Mouse (Mus musculus) retina, embryonic 14.5 days (tissue): ENCODE data around the gene Tmem150c.

Experiments used
- DNase-seq: peaks from one replicate; pipeline ENCODE4 v3.0.0-alpha.2; 2015; ENCODE audit warnings: low spot score

Gene Tmem150c

DNA sequence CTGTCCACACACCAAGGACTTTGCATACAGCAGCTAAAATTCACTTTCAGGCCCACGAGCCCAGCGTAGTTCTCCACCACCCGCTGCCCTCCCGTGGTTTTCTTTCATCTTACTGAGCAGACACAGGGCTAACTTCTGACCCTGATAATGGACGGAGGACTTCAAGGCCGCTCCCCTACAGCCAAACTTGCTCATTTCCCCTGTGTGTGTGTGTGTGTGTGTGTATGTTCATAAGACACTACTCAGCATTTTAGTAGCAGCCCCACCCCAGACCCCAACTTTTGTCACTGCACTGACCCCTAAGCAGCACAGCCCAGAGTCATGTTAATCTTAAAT, at the start of gene Tmem150c:
Gene Tmem150c, minus strand, starts transcription at position 171 of the 336 bp plus-strand sequence.
- DNase-seq: peak; percentile 53

DNA sequence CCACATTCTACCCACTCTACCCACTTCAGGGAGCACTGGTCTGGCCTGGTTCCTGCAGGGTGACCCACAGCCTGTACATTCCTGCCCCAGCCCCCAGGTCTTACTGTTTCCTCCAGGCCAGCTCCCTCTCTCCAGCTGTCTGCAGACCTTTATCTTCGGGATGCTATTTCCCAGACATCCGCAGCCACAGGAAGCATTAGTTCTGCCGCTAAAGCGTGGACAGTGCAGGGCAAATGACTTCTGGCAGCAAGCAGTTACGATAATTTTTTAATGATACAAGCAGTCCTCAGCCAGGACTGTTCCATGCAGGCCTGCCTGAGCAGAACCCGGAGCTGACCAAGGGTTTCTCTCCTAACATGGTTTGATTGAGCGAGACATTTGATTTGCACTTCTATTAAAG, 49.5 kb upstream of the Tmem150c start:
- DNase-seq: no peak

DNA sequence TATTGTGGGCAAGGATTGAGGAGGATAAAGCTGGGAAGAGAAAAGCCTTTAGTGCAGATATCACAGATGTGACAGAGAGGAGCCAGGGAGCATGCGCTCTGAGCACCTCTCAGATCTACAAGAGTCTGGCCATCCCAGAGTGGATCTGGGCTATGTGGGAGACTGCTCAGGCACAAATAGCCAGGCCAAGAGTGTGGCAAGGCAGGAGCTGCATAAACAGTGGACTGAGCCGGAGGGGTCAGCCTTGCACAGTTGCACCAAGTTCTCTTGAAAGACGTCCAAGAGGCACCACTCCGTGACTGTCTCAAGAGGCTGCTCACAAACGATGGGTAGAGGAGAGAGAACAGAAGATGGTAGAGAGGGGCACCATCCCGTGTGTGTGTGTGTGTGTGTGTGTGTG, 47.1 kb upstream of the Tmem150c start:
- DNase-seq: no peak

DNA sequence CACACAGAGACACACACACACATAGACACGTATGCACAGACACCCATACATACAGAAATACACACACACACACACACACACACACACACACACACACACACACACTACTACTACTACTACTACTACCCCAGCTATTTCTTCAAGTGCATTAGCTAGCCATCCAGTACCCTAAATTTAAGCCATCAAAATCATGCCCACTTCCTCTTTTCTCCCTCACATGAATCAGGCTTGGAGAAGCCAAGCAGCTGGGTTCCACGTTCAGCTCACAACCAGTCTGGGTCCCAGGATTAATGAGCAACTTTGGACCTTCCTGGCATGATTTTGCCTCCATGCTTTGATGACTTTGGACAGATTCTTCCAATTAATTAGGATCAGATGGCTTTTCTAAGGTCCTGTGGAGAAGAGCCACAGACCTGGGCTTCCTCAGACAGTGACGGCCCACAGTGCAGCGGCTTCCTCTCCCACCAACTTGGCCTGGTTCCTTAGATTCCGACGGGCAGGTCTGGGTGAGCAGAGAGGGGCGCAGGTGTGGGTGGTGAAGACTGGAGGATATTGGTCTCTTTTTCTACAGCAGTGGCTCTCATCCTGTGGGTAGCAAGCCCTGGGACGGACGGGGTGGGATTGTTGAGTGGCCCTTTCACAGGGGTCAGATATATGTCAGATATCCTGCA, 46.0 kb upstream of the Tmem150c start:
- DNase-seq: no peak

DNA sequence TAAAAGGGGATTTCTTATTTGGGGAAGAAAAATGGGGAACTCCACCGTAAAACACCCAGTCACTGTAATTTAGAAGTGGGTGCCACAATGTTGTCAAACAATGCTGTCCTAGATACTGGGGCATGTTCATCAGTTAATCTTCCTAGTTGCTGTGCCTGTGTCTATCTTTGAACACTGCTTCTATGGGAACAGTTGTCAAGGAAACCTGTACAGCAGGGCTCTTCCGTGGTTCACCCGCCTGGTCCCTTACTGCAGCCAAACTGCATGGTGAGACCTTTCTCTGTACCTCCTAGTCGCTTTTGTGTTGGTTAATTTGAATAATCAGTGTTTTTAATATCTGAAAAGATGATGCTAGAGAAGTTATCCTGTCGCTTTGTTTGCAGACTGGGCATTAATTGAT, 41.2 kb upstream of the Tmem150c start:
- peak; percentile 78 for DNase-seq

DNA sequence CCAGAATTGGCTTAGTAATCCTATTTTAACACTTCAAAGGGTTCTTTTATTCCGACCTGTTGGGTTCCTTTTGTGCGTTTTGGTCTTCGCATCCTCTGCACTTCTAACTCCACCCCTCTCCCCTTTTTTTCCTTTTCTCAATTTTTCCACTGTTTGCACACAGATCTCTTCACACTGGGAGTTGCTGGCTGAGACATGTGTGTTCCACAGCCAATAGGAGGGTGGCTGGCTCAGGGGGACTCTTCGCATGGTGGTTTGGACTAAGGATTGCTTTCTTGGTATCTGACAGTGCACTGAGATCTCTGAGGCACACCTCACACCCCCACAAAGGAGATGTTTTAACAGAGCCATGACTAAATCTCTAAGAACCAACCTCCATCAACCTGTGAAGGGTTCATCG, 40.7 kb upstream of the Tmem150c start:
- DNase-seq: no peak

DNA sequence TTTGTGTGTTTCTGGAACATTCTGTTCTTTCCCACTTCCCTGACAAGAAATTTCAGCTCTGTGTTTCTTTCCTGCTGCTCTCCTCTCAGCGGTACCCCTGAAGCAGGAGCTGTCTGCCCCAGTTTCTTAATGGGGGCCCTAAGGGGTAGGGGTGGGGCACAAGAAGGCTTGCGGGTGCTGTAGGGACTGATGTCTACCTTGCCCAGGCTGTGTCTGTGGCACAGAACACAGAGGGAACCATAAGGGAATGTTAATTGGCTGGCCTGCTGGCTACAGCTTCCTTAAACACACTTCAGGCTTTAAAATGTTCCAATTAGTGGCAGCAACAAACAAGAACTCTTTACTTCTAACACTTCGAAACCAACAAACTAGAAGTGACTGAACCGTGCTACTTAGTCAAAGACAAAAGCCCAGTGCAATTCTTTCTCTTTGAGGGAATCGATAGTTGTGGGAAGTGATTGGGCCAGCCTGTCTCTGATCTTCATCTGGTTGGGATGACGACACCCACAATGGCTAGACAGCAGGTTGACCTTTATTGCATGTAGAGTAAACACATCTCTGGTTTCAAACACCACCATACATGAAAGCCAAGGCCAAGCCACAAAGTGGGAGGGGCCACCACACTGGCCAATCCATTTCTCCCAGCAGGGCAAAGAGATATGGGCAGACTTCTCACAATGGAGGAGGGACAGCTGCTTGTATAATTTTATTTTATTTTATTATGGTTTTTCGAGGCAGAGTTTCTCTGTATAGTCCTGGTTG, 39.7 kb upstream of the Tmem150c start:
- DNase-seq: no peak

DNA sequence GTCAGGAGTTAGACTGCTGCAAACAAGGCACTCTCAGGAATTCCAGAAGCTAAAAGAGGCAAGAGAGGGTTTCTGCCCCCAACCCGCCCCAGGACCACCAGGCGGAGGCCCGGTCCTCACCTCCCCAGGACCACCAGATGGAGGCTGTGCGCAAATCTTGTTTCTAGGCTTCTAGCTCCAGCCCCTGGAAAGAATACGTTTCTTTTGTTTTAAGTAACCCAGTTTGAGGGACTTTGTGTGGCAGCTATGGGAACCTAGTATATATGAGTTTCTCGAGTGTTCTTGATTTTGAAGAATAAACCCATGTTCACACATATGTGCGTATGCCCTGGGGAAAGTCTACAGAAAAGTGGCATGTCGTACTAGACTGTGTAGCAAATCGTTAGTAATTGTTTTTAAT, 37.9 kb upstream of the Tmem150c start:
- no peak for DNase-seq

DNA sequence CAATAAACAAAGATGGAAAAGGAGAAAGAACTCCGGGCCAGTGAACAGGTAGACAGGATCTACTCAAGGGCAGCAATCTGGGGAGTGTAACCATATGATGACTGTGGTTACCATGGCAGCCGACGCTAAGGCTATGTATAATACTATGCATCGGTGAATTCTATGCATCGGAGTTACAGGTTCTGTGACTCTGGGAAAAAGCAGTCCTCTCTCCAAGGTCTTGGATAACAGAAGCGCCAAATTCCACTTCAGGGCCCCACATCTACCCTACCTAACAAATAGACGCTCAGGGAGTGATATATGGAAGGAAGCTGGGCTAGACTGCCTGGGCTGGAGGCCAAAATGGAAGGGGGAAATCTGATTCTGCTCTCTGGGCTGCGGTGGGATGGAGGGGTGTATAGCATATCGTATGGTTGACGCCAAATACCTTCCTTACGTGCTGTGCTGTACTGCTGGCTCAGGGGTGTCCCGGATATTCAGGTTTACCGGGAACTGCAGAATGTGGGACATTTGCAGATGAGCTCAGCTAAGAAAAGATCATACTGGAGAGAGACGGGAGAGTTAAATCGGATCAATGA, 37.3 kb upstream of the Tmem150c start:
- DNase-seq: no peak

DNA sequence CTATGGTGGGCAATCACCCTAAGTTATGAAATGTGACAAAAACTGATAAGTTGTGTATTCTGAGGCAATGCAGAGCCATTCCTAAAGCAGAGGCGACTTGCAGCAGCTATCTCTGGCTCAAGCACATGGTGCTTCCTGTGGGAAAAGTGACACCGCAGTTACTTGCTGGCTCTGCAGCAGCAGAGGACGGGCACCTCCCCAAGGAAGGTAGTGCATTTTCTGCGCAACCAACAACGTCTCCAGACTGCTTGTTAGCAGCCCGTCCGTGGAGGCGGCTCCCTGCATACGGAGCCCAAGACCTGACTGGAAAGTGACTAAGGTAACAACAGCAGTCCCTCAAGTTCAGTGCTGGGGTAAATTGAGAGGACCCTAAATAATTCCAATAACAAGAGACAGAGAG, 36.8 kb upstream of the Tmem150c start:
- DNase-seq: no peak

DNA sequence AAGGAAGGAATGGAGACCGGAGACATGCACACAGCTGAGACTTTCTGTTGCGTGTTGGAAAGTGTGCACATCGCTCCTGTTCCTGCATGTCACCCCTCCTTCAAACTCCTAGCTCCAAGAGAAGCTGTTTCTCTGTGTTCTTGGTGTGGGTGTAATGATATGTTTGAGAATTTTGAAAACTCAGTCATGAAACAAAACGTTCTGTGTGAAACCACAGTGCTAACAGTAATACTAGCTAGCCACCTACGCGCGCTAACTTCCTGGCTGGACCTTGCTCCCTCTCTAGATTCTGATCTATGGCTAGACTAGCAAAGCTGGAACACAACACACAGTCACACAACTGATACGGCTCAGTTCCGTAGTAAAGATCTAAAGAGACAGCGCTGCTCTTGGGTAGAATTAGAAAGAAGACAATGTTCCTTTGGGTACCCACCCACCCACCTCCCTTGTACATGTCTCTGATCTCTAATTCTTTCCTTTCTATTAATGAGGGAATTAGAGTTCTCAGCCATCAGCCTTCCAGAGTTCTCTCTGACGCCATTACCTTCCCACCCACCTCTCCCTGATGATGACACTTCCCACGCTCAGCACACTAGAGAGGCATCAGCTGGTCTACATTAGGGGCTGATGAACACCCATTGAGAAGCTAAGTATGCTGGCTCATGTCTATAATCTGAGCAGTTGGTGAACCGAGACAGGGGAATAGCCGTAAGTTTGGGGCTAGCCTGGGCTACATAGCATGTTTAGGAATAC, 32.0 kb upstream of the Tmem150c start:
- no peak for DNase-seq

DNA sequence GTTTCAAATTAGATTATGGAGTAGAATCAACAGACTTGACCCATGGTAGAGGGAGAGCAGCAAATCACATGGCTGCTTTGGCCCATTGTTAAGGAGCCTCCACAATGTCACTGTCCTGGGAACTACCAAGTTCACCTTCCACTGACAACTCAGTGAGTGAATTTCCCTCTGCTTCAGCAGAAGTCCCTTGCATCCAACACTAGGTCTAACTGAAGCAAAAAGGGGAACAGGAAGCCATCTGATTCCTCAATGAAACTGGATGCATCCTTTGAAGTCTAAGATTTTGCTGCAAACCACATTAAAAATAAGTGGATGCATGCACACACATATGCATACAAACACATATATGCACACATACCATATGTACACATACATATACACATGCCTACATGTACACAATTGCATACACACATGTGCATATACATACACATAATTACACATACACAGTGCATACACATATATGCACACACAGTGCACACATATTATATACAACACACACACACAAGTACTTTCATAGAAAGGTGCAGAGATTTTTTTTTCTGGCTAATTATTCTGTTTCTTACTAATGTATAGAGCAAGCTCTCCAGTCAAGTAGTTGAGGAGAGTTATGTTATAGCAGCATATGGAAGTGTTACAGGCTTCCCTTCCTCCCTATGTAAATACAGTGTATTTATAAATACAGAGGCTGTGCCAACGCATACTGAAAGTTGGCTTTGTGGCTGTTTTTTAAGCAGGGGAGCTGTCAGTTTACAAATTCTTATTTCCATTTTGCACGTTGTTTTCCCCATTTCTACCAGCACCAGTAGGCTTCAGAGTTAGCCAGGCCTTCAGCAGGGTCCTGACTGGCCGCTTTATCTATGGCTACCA, 27.7 kb upstream of the Tmem150c start:
- no peak for DNase-seq

DNA sequence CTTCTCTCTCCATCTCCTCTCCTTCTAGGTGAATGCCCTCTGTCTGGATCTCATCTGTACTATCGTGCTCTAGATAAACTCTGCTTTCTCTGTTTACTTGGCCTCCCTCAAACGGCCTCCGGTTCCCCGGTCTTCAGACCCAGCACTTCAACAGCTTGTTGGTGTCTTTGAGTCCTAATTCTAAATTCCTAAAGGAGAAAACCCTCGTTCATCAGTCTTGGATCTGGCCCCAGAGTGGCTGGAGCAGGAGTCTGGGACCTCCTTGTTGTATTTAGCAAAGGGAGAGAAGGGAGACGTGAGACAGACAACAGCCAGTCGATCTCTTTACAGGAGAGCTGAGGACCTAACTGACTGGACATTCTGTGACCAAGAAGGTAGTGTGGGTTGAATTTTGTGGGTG, 27.0 kb upstream of the Tmem150c start:
- DNase-seq: no peak

DNA sequence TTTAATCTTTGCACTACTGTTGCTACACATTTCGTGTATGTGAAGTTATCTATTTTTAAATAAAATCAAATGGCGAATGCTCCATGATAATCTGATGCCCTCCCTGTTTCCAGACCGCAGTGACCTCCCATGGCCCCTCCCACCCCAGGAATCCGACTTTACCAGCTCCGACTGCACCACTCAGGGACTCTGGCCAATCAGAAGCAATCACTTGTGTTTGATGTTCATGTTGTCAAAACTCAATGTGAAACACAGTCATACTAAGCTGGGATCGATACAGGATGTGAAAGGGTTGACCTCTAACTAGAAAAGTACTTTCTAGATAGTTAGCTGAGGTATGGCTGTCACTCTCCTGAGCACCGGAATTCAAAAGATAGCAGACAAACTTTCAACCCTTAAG, 26.3 kb upstream of the Tmem150c start:
- no peak for DNase-seq

DNA sequence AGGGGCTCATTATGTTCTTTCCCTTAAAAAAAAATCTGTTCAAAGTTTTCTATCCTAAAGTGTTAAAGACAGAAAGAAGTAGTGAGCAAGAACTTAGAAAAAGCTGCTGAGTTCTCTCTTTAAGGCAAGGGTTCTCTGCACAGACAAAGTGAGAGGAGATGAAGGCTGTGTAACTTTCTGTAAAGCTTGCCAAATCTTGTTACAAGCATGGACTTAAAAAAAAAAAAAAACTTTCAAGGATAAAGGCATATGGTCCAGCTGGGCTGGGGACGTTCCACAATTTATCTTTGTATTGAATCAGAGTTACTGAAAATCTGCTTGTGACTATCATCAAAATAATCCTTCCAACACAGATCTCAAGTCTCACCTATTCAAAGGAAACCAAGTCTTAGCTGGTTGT, 21.4 kb upstream of the Tmem150c start:
- no peak for DNase-seq

DNA sequence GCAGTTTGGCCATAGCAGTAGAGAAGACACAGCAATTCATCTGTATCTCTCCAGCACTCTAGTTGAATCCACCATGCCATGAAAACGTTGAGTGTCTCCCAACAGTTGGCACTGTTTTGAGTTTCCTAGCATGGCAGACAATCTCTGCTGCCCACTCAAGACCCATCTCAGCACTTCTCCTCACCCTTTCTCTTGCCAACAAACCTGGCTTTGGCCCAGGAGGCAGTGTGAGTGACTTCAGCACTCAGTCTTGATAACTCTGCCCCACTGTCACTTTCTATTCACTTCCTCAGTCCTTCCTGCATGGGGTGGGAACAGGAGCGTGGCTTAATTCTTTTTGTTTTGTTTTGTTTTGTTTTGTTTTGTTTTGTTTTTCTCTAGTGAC, 19.2 kb upstream of the Tmem150c start:
- DNase-seq: no peak

DNA sequence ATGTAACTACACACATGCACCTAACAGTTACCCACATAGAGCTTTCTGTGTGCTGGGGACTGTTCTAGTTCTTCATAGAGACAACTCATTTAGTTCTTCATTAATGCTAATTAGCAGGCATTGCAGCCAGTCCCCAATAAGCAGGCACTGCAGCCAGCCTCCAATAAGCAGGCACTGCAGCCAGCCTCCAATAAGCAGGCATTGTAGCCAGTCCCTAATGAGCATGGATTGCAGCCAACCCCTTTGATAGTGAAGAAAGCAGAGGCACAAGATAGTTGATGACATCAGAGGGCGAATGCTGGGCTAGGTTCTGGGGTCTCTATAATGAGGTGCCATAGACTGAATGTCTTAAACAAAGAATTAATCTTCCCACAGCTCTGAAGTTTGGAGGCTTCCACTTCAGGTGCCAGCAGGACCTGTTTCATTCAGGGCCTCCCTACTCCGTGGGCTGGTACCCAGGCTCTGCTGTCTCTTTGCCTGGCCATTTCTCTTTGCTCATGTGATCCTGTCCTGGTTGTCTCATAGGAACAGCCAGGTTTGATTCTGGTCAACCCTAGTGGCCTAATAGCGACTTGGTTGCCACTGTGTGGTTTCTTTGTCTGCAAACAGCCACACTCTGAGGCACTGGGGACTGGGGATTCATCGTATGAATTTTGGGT, 18.6 kb upstream of the Tmem150c start:
- DNase-seq: no peak

DNA sequence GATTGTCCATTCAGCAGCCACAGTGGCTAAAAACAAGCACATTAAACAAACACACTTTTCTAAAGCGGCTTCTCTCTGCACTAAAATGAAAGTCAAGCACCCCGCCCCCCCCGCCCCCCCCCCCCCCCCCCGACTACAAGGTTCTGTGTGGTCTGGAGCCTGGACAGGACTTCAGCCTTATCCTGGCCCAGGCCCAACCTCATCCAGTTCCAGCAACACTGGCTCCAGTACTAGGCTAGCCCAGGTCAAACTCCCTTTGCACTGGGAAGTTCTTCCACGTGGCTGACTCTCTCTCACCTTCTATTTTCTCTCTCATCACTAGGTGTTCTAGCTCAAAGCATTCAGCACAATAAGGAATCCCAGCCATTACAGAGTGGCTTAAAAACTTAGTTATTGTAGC, 17.9 kb upstream of the Tmem150c start:
- DNase-seq: no peak

DNA sequence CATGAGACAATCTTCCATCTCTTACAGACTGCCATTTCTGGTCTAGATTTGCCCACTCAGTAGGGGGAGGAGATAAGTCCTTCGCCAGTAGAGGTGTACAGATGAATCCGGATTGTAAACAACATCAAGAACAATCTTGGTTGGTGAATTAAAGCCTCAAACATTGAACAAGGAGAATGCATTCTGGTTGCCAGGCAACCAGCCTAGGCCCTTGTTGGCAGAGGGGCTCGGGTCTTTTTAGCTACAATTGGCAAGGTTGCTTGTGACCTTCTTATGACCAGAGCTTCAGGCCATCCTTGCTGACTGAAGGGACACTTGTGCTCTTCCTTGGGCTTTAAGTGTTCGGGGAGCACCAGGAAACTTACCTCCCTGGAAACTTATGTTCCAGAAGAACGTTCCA, 16.5 kb upstream of the Tmem150c start:
- DNase-seq: no peak

DNA sequence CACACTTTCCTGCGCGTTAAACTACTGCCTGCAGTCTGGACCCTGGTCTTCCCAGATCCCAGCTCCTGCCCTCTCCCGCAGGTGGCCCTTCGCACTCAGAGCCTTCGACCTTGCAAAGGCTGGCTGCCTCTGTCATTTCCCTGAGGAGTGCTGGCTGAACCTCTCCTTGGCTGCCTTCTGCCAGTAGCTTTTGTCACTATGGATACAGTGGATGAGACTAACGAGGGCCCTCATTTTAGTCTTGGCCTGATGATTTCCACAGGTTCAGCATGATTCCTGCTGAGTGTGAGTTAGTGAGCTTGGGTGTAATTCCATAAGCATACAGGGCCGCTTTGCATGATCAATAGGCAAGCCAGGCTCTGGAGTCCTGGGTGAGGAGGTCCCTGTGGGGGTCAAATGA, 16.0 kb upstream of the Tmem150c start:
- DNase-seq: no peak

DNA sequence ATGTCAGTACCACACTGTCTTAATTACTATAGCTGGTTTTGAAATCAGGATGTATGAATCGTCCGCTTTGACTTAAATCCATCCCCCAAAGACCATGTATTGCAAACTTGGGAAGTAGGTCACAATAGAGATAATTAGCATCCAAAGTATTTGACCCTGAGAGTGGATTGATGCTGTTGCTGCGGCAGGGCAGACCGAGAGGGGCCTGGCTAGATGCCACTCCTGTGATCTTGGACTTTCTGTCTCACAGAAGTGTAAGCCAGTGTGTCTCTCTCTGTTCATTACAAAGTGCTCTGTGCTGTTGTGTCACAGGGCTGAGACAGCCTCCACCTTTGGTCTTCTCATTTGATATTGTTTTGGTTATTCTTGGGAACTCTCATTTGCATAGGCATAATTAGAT, 12.5 kb upstream of the Tmem150c start:
- no peak for DNase-seq
